Mouse (Mus musculus) kidney, adult 10 weeks (tissue): ENCODE measurements around the gene Timp3. TPM values are rescaled to one million over a fixed set of nuclear protein-coding genes. Genes with fewer than 3 reads are reported as not detected.

Experiments used
- polyA plus RNA-seq: library from polyadenylated mRNA; stranded (reverse); fragments of 350-450 nt; fragmentation: Illumina TruSeq; extraction: RNeasy Lipid Tissue Mini Kit (QIAGEN cat#74804); gene quantifications from one replicate; pipeline ENCODE4 v1.2.3, GENCODE M21; 2014; ENCODE audit warnings: low read depth, low replicate concordance

Gene Timp3
- 1,967 TPM for polyA plus RNA-seq

GRCm38 (mm10) chr10:86300293-86301116 lies at the start of gene Timp3:
Timp3 (plus strand) TSS chr10:86300372.

Other genes starting within 250 kb of the Timp3 start
- gene Syn3, start 198.5 kb downstream of the Timp3 start, polyA plus RNA-seq: 1.5 TPM